Mouse (Mus musculus) embryonic facial prominence, embryonic 12.5 days (tissue): ENCODE measurements around the gene Exosc9. TPM values are rescaled to one million over a fixed set of nuclear protein-coding genes. Genes with fewer than 3 reads are reported as not detected.

ENCODE experiments used
- ATAC-seq: fragments of 200-750 bp; cut with Nextera tagmentation; 2 replicates; pipeline ENCODE4 v1.8.0; 2017; ENCODE audit not compliant: insufficient number of reproducible peaks, insufficient read depth, low FRiP score, low TSS enrichment
- H3K27ac ChIP-seq: fragments of 300-500 bp; sonication (generic); 2 replicates; pipeline ENCODE4 v1.5.1; 2016; ENCODE audit warnings: mild to moderate bottlenecking
- H3K27me3 ChIP-seq: fragments of 300-500 bp; sonication (generic); 2 replicates; pipeline ENCODE4 v1.6.1; 2016; ENCODE audit warnings: mild to moderate bottlenecking, moderate library complexity
- H3K36me3 ChIP-seq: fragments of 300-500 bp; sonication (generic); 2 replicates; pipeline ENCODE4 v1.6.1; 2016; ENCODE audit warnings: mild to moderate bottlenecking
- H3K4me1 ChIP-seq: fragments of 300-500 bp; sonication (generic); 2 replicates; pipeline ENCODE4 v1.6.1; 2016
- H3K4me2 ChIP-seq: fragments of 300-500 bp; sonication (generic); replicated peaks from 2 replicates; pipeline ENCODE4 v1.6.1; 2016; ENCODE audit warnings: mild to moderate bottlenecking, moderate library complexity
- H3K4me3 ChIP-seq: fragments of 300-500 bp; sonication (generic); 2 replicates; pipeline ENCODE4 v1.5.1; 2016; ENCODE audit warnings: mild to moderate bottlenecking
- H3K9ac ChIP-seq: fragments of 300-500 bp; sonication (generic); 2 replicates; pipeline ENCODE4 v1.6.1; 2016; ENCODE audit warnings: mild to moderate bottlenecking, moderate library complexity
- H3K9me3 ChIP-seq: fragments of 300-500 bp; sonication (generic); 2 replicates; pipeline ENCODE4 v1.6.1; 2016; ENCODE audit warnings: mild to moderate bottlenecking, moderate library complexity
- WGBS: fragments of 180-500 bp; shearing (Covaris S2); methylation state at CpG from one replicate; pipeline ENCODE4 v1.1.7; 2016; 5-methylcytosine and 5-hydroxymethylcytosine counted together
- polyA plus RNA-seq: library from polyadenylated mRNA; unstranded; fragments of >200 nt; fragmentation: Nextera tagmentation; extraction: Ambion mirVana; gene quantifications from 2 replicates; pipeline ENCODE4 v1.2.1, GENCODE M21; 2016

Exosc9 gene
- polyA plus RNA-seq, 1 experiment from 2014 or later, result 73.0 TPM

DNA sequence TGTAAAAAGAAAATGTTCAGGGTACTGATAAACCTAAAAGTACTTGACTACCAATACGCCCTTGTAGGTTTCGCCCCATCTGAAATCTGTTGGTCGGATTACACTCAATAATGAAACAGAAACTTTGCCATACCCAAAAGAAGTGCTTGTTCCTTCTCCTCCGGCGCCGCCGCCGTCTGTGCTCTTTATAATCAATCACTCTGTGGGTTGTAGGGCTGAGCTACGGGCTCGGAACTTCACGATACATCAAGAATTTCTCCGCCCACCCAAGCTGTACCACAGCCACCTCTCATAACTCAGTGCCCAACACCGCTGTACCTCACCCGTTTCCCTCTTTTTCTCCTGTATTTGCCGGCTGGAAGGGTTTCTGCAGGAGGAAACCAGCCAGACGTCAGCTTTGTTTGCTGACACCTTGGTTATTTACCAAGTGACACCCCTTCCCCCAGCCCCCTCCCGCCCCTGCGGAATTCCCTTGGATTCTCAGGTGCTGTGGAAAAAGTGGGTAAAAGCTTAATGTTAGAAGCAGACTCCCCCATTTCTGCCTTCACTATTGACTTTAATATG is 20.3 kb upstream of the Exosc9 start:
- 16% methylated on average over 18 of the region's 18 CpGs for WGBS
- ATAC-seq, result no peak

DNA sequence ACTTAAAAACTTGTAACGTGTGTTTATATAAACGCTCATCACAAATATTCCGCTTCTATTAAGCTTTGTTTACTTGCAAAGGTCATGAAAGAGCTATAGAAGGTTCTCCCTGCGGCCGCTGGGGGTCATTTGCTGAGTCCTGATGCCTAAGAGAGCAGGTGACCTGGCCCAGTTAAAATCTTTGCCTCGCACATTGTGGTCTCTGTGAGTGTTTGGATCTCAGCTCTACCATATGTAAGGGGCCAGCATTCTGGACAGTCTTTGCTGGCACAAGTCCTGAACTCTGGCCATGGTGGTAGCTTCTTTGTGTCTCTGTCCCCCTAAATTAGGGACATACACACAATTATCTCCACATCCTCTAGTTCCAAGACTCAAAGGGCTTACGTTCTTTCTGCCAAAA is 19.7 kb upstream of the Exosc9 start:
- H3K4me3 ChIP-seq, result no peak overlapping the region
- H3K4me1 ChIP-seq, result peaks cover 4% of the 10 kb centered on the region; the same call in 1 of the 2 replicates
- H3K9ac ChIP-seq, result no peak overlapping the region
- H3K27ac ChIP-seq, result no peak overlapping the region
- peaks cover 21% of the 10 kb centered on the region for H3K27me3 ChIP-seq
- ATAC-seq, result no peak
- no peaks in the 10 kb centered on the region for H3K9me3 ChIP-seq
- WGBS, result 32% methylated on average over 7 of the region's 7 CpGs
- H3K36me3 ChIP-seq, result no peaks in the 10 kb centered on the region
- H3K4me2 ChIP-seq, result no peak overlapping the region

More for the DNA sequence above, 20.3 kb upstream of the Exosc9 start:
- peaks cover 4% of the 10 kb centered on the region; the same call in 1 of the 2 replicates for H3K4me1 ChIP-seq
- peak overlapping the region; percentile 22; the same call in 1 of the 2 replicates for H3K4me3 ChIP-seq
- H3K27ac ChIP-seq, result no peak overlapping the region
- peaks cover 21% of the 10 kb centered on the region for H3K27me3 ChIP-seq
- H3K36me3 ChIP-seq, result no peaks in the 10 kb centered on the region
- no peak overlapping the region for H3K9ac ChIP-seq
- peak overlapping the region; percentile 37 for H3K4me2 ChIP-seq
- no peaks in the 10 kb centered on the region for H3K9me3 ChIP-seq

DNA sequence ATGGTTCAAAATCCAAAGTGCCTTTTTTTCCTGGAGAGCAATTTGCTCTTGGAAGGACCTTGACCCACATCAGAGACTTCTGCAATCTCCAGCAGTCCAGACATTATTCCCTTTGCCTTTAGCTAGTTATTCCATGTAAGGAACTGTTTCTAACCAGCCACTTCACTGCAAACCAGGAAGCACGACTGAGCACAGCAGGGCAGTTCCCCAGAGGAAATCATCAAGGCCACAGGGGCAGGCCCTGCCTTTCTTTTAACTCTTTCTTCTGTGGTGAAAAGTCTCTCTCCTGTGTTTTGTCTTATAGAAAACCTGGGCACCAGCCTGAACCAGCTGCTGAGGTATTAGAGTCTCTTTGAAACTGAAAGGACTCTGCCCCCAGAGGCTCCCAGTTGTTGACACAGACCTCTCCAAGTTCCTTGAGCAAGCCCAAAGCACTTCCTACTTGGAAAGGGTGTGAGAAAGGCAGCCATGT is 19.2 kb upstream of the Exosc9 start:
- Histone ChIP-seq H3K4me3 (no peak overlapping the region), H3K27me3 (peaks cover 21% of the 10 kb centered on the region), H3K27ac (no peak overlapping the region), H3K4me1 (peaks cover 4% of the 10 kb centered on the region; the same call in 1 of the 2 replicates), H3K4me2 (no peak overlapping the region), H3K36me3 (no peaks in the 10 kb centered on the region), H3K9me3 (no peaks in the 10 kb centered on the region), H3K9ac (no peak overlapping the region)
- 0% methylated on average over 1 of the region's 1 CpGs for WGBS
- ATAC-seq, result no peak

DNA sequence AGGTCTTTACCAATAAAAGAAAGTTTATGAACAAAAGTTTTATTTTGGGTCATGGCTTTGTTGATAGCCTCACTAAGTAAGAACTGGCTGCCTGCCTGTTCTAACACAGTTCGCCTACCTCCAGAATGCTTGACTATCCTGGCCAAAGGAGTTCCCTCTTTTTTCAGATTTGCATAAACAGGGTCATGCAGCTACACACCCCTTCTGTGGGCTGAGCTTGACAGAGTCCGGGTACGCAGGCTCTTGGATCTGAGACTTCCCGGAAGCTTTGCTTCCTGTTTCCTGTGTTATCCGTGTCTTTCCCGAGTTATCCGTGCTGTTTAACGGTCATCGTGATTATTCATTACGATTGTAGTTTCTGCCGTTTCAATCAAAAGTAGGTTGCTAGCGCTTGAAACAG is 16.4 kb upstream of the Exosc9 start:
- H3K27ac ChIP-seq, result no peak overlapping the region
- no peak for ATAC-seq
- peaks cover 4% of the 10 kb centered on the region; the same call in 1 of the 2 replicates for H3K4me1 ChIP-seq
- WGBS, result 88% methylated on average over 12 of the region's 12 CpGs
- peaks cover 13% of the 10 kb centered on the region for H3K27me3 ChIP-seq
- no peak overlapping the region for H3K9ac ChIP-seq
- H3K36me3 ChIP-seq, result no peaks in the 10 kb centered on the region
- no peak overlapping the region for H3K4me2 ChIP-seq
- no peaks in the 10 kb centered on the region for H3K9me3 ChIP-seq
- no peak overlapping the region for H3K4me3 ChIP-seq

DNA sequence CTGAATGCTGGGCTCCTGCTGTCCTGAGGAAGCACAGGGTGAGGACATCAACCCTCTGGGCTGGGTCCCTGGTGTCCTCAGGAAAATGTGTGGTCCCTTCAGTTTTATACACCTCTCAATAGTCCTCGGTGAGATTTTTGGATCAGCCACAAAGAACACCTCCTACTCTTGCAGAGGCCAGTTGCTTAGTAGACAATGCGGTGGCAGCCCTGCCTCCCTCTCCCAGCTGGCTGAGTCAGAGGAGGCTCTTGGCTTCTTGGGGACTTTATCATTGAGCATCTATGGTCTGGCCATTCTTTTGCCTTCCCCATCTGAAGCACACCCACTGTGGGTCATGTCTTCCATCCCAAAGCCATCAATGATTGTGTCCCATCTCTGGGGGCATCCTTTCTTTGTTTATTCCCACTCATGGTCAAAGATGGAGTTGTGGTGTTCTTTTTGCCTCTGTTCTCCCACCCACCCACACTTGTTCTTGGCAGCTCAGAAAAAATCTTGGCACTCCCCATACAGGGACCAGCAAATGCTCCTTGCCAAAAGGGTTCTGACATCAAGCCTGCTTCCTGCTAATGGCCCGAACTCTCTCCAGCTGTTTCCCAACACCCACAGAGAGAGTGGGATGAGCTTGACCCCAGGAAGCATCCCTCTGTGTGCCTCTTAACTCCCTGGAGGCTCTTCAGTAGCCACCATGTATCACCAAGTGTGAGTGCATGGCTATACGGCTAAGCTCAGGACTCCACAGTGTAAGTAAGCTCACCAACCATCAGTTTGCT is 14.5 kb upstream of the Exosc9 start:
- Histone ChIP-seq H3K27me3 (0 out of 2 replicates have a peak, but pooled peaks cover 1% of the 10 kb centered on the region), H3K27ac (no peak overlapping the region), H3K4me1 (peaks cover 4% of the 10 kb centered on the region; the same call in 1 of the 2 replicates), H3K9me3 (no peaks in the 10 kb centered on the region), H3K9ac (no peak overlapping the region), H3K36me3 (no peaks in the 10 kb centered on the region), H3K4me3 (no peak overlapping the region), H3K4me2 (no peak overlapping the region)
- ATAC-seq, result no peak
- 82% methylated on average over 4 of the region's 4 CpGs for WGBS

DNA sequence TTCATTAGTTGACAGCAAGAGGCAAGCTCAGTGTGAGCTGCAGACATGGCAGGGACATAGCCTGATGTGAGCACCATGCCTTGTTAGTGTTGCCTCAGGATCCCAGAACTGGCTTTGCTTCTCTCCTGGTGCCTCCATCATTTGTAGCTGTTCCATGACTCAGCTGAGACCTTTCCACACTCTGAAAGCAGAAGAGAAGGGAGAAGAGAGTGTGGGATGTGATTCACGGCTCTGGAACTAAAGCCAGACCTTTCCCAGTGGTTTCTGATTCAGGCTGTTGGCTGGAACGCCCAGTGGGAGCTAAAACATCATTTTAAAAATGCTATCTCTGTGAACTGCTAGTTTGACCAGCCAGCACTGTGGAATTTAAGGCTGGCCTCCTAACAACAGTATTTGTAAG is 11.7 kb upstream of the Exosc9 start:
- no peak for ATAC-seq
- 63% methylated on average over 2 of the region's 2 CpGs for WGBS

DNA sequence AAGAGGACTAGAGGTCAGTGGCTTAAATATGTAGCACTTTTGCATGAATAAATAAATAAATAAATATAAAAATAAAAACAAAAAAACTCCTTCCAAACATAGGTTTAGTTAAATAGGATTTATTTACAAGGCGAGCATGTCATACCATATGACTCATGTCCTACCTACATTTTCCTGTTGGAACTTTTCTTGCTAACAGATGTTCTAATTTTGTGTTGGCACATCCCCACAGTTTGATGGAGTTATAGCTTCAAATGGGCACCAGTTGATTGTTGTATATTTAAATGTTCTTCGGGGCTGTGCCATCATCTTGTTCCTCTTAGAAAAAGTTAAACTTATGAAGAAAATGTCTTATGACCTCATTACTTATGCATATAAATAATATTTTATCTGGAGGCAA is 11.0 kb upstream of the Exosc9 start:
- no peaks in the 10 kb centered on the region for H3K9me3 ChIP-seq

More for the DNA sequence above, 11.7 kb upstream of the Exosc9 start:
- H3K27me3 ChIP-seq, result no peaks in the 10 kb centered on the region
- H3K9ac ChIP-seq, result no peak overlapping the region
- H3K4me2 ChIP-seq, result no peak overlapping the region
- no peaks in the 10 kb centered on the region for H3K4me1 ChIP-seq
- no peak overlapping the region for H3K27ac ChIP-seq
- no peak overlapping the region for H3K4me3 ChIP-seq
- no peaks in the 10 kb centered on the region for H3K9me3 ChIP-seq
- H3K36me3 ChIP-seq, result no peaks in the 10 kb centered on the region

DNA sequence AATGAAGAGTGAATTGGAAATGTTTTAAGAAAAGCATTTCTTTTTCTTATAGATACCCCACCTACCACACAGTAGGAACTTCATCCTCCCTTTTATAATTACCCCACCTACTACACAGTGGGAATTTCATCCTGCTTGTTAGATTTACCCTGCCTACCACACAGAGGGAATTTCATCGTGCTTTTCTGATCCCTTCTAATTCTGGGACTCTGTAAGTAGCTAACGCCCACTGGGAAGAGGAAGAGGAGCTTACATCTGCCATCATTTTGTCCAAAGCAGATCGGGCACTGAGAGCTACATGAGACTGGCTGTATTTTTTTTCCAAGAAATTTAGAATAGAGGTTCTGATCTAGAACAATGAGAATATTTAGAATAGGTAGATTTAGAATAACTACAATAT is 7.4 kb upstream of the Exosc9 start:
- H3K4me1 ChIP-seq, result no peaks in the 10 kb centered on the region
- H3K9me3 ChIP-seq, result no peaks in the 10 kb centered on the region
- 79% methylated on average over 3 of the region's 3 CpGs for WGBS
- H3K27ac ChIP-seq, result no peak overlapping the region
- no peak overlapping the region for H3K4me2 ChIP-seq
- H3K27me3 ChIP-seq, result no peaks in the 10 kb centered on the region
- ATAC-seq, result no peak
- no peak overlapping the region for H3K4me3 ChIP-seq
- H3K9ac ChIP-seq, result no peak overlapping the region
- H3K36me3 ChIP-seq, result no peaks in the 10 kb centered on the region

More for the DNA sequence above, 11.0 kb upstream of the Exosc9 start:
- Histone ChIP-seq H3K27me3 (no peaks in the 10 kb centered on the region), H3K4me2 (no peak overlapping the region), H3K4me3 (no peak overlapping the region), H3K4me1 (no peaks in the 10 kb centered on the region), H3K36me3 (no peaks in the 10 kb centered on the region), H3K27ac (no peak overlapping the region), H3K9ac (no peak overlapping the region)
- WGBS, result 78% methylated on average over 2 of the region's 2 CpGs
- ATAC-seq, result no peak

DNA sequence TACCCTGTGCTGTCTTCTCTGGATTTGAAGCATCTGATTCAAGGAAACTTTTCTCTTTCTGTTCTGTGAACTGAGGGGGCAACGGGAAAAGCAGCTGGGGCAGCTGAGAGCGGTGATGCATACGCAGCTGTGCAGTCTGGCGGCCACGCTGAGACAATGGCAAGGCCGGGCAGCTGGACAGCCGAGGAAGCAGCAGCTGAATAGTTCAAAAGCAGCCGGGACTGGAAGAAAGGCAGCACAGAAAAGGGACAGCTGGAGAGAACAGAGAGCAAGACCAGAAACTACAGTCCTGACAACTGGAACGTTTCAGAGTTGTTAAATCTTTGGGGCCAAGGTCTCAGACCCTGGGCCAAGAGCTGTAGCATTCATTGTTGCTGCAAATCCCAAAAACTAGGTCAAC is 1.1 kb upstream of the Exosc9 start:
- peak overlapping the region; percentile 72; the same call in 1 of the 2 replicates for H3K9ac ChIP-seq
- H3K36me3 ChIP-seq, result peaks cover 22% of the 10 kb centered on the region

DNA sequence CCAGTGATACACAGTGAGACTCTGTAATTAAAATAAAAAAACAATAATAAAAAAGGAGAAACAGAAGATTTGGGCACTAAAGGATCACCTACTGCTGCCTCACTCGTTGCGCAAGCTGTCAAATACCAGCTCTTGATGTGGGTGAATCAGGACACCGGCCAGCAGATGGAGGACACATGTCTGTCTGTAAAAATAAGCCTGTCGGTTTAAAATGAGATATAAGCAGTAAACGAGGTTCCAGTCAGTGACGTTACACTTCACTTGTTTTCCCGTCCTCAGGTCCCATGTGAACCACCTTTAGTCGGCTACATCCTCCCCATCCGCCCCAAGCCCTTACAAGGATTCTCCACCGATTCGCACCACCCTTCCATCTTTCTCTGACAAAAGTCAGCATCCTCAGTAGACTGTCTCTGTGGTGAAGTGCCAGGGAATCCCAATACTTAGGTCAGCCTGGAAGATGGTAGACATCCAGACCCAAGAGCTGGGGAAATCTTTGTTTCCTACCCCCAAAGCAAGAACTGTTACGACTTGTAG is 488 bp upstream of the Exosc9 start:
- H3K9me3 ChIP-seq, result no peaks in the 10 kb centered on the region
- H3K4me1 ChIP-seq, result peaks cover 11% of the 10 kb centered on the region; the same call in 1 of the 2 replicates
- peaks cover 26% of the 10 kb centered on the region for H3K36me3 ChIP-seq
- H3K27ac ChIP-seq, result 0 out of 2 replicates have a peak overlapping the region, but pooled peaks have one; percentile 31
- peak overlapping the region; percentile 74 for H3K4me3 ChIP-seq
- no peak; the same call in 1 of the 2 replicates for ATAC-seq
- H3K9ac ChIP-seq, result peak overlapping the region; percentile 72
- peak overlapping the region; percentile 82 for H3K4me2 ChIP-seq
- WGBS, result 22% methylated on average over 12 of the region's 12 CpGs
- no peaks in the 10 kb centered on the region for H3K27me3 ChIP-seq

More for the DNA sequence above, 1.1 kb upstream of the Exosc9 start:
- peak; percentile 23; the same call in 1 of the 2 replicates for ATAC-seq
- peak overlapping the region; percentile 82 for H3K4me2 ChIP-seq
- H3K9me3 ChIP-seq, result no peaks in the 10 kb centered on the region
- H3K27me3 ChIP-seq, result no peaks in the 10 kb centered on the region
- WGBS, result 36% methylated on average over 9 of the region's 9 CpGs
- no peak overlapping the region for H3K4me3 ChIP-seq
- no peak overlapping the region for H3K27ac ChIP-seq
- H3K4me1 ChIP-seq, result peaks cover 11% of the 10 kb centered on the region; the same call in 1 of the 2 replicates

DNA sequence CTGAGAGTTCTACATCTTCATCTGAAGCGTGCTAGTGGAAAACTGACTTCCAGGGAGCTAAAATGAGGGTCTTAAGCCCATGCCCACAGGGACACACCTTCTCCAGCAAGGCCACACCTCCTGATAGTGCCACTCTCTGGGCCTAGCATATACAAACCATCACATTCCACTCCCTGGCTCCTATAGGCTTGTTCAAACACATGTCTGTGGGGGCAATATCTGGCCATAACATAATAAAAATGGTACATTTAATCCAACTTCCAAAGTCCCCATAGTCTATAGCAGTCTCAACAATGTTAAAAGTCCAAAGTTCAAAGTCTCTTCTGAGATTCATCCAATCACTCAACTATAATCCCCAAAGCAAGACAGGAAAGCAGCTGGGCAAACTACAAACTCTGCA is 5.2 kb downstream of the Exosc9 start:
- peaks cover 70% of the 10 kb centered on the region for H3K36me3 ChIP-seq
- WGBS, result 80% methylated on average over 1 of the region's 1 CpGs

More for the DNA sequence above, 5.2 kb downstream of the Exosc9 start:
- H3K9ac ChIP-seq, result no peak overlapping the region
- no peak overlapping the region for H3K4me2 ChIP-seq
- no peak overlapping the region for H3K27ac ChIP-seq
- peaks cover 5% of the 10 kb centered on the region; the same call in 1 of the 2 replicates for H3K4me1 ChIP-seq
- no peak overlapping the region for H3K4me3 ChIP-seq
- no peak for ATAC-seq
- H3K27me3 ChIP-seq, result no peaks in the 10 kb centered on the region
- H3K9me3 ChIP-seq, result no peaks in the 10 kb centered on the region
